Mouse (Mus musculus) kidney, embryonic 15.5 days (tissue): Measurements from ENCODE around the gene Slc7a4. TPM values are rescaled to one million over a fixed set of nuclear protein-coding genes. Genes with fewer than 3 reads are reported as not detected.
"Not testable (repeated sequence)": the region's sequence is repeated elsewhere in the genome, so short reads cannot be mapped to it uniquely, and the experiment has no call there.

Source experiments
- ATAC-seq: fragments of 200-750 bp; cut with Nextera tagmentation; replicated peaks from 2 replicates; pipeline ENCODE4 v1.8.0; 2017; ENCODE audit warnings: moderate TSS enrichment; ENCODE audit not compliant: low FRiP score
- H3K27ac ChIP-seq: fragments of 300-500 bp; sonication (generic); 2 replicates; pipeline ENCODE4 v1.5.1; 2015; ENCODE audit warnings: mild to moderate bottlenecking, inconsistent platforms
- H3K27me3 ChIP-seq: fragments of 300-500 bp; sonication (generic); 2 replicates; pipeline ENCODE4 v1.6.1; 2015; ENCODE audit warnings: inconsistent platforms
- H3K36me3 ChIP-seq: fragments of 300-500 bp; sonication (generic); 2 replicates; pipeline ENCODE4 v1.6.1; 2015; ENCODE audit warnings: inconsistent platforms
- H3K4me1 ChIP-seq: fragments of 300-500 bp; sonication (generic); 2 replicates; pipeline ENCODE4 v1.6.1; 2015; ENCODE audit warnings: inconsistent platforms
- H3K4me2 ChIP-seq: fragments of 300-500 bp; sonication (generic); 2 replicates; pipeline ENCODE4 v1.6.1; 2015; ENCODE audit warnings: moderate library complexity, mild to moderate bottlenecking, inconsistent platforms
- H3K4me3 ChIP-seq: fragments of 300-500 bp; sonication (generic); replicated peaks from 2 replicates; pipeline ENCODE4 v1.5.1; 2015; ENCODE audit warnings: mild to moderate bottlenecking, inconsistent platforms
- H3K9ac ChIP-seq: fragments of 300-500 bp; sonication (generic); 2 replicates; pipeline ENCODE4 v1.6.1; 2015; ENCODE audit warnings: mild to moderate bottlenecking, inconsistent platforms
- H3K9me3 ChIP-seq: fragments of 300-500 bp; sonication (generic); replicated peaks from 2 replicates; pipeline ENCODE4 v1.6.1; 2016; ENCODE audit warnings: inconsistent platforms
- WGBS: fragments of 180-500 bp; shearing (Covaris S2); methylation state at CpG from one replicate; pipeline ENCODE4 v1.1.7; 2015; ENCODE audit warnings: mixed read lengths; 5-methylcytosine and 5-hydroxymethylcytosine counted together
- polyA plus RNA-seq: library from polyadenylated mRNA; unstranded; fragments of >200 nt; fragmentation: Nextera tagmentation; extraction: Ambion mirVana; gene quantifications from 2 replicates; pipeline ENCODE4 v1.2.1, GENCODE M21; 2015

Gene Slc7a4
- 8.6 and 10.3 TPM in 2 replicates for polyA plus RNA-seq

DNA sequence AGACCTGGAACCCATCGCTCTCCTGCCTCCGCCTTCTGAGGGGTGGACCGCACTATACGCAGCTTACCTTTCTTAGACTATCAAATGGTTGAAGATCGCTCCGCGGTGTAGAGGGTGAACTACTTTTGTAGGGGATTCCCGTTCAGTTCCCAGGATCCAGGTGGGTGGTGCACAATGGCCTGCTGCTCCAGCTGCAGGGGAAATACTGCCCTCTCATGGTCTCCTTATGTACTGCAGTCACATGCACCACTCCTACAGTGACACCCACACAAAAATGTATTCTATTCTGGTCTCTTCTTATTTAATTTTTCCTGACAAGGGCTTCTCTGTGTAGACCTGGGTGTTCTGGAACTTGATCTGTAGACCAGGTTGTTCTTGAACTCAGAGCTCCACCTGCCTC, at the start of gene Slc7a4:
Gene Slc7a4, minus strand, starts transcription at position 151 of the 400 bp plus-strand sequence.
- Histone ChIP-seq H3K4me1 (no peaks in the 10 kb centered on the region), H3K9me3 (no peaks in the 10 kb centered on the region), H3K27ac (no peak within 1 kb of the TSS), H3K4me3 (no peak within 1 kb of the TSS), H3K4me2 (no peak within 1 kb of the TSS), H3K27me3 (peaks cover 3% of the 10 kb centered on the region), H3K36me3 (no peaks in the 10 kb centered on the region), H3K9ac (no peak within 1 kb of the TSS)
- WGBS = 14% methylated on average over 8 of the region's 8 CpGs
- no peak for ATAC-seq

DNA sequence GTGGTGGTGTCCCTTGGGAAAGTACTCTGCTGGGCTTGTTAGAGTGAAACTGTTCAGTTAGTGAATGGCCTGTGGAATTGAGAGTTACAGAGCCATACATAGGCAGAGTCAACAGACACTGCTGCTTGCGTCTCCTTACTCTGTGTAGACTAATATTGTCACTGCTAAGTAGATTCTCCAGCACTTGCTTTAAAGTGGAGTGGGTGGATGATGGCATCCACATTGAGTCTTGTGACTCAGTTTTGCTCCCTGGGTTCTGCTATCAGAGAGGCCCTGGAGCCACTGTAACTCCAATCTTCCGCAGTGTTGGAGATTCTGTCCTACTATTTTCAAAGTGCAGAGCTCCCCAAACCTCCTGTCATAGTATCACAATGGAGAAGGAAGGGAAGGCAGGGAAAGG, 49.6 kb upstream of the Slc7a4 start:
- Histone ChIP-seq H3K4me2 (no peak overlapping the region), H3K4me3 (no peak overlapping the region), H3K9ac (no peak overlapping the region), H3K36me3 (peaks cover 92% of the 10 kb centered on the region), H3K9me3 (no peaks in the 10 kb centered on the region), H3K4me1 (no peaks in the 10 kb centered on the region), H3K27ac (no peak overlapping the region), H3K27me3 (no peaks in the 10 kb centered on the region)
- ATAC-seq = no peak
- 95% methylated on average over 2 of the region's 2 CpGs for WGBS

DNA sequence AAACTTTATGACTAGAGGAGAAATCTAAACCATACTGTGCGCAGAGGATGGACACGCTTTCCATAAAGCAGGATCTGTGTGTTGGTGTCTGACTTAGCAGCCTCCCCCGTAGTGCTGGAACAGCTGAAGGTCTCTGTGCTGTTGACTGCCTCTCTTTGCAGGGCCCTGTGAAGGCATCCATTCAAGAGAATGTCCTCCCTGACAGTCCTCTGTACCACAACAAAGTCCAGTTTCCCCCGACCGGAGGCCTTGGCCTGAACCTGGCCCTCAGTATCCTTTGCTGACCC, 43.2 kb upstream of the Slc7a4 start:
- H3K4me1 ChIP-seq = no peaks in the 10 kb centered on the region
- WGBS = 96% methylated on average over 5 of the region's 5 CpGs
- H3K27me3 ChIP-seq = no peaks in the 10 kb centered on the region
- H3K27ac ChIP-seq = no peak overlapping the region
- no peak for ATAC-seq
- no peak overlapping the region for H3K4me2 ChIP-seq
- H3K4me3 ChIP-seq = no peak overlapping the region
- H3K9me3 ChIP-seq = no peaks in the 10 kb centered on the region
- H3K9ac ChIP-seq = no peak overlapping the region
- peaks cover 93% of the 10 kb centered on the region for H3K36me3 ChIP-seq

DNA sequence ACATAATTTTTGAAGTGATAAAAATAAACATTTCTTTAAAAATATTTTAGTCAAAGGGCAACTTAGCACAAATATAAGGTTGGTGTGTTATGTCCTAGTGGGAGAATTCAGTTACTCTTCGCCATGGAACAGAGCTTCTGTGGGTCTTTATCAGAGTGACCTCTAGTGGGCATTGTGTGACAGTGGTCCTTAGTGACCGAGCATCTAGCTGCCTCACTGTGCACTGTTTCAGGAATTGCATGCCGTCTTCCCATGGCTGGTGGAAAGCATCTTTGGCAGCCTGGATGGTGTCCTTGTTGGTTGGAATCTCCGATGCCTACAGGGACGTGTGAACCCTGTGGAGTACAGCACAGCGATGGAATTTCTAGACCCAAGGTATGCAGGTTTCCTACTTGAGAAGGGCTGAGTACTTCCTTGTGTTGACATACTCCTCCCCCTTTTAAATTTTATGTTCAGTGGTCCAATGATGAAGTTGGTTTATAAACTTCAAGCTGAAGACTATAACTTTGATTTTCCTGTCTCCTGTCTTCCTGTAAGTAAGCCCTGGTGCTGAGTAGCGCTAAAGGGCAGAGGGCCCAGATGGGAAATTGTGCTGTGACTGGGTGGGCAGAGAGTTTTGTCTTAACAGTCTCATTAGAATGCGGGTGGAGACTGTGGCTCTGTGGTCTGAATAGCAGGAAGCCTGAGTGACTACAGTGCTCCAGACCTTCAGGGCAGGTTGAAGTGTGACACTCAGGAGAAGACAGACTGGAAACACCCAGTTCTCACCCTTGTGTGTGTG, 42.7 kb upstream of the Slc7a4 start:
- no peak overlapping the region for H3K27ac ChIP-seq
- no peak overlapping the region for H3K9ac ChIP-seq
- 71% methylated on average over 8 of the region's 8 CpGs for WGBS
- ATAC-seq = peak; percentile 36; the same call in 1 of the 2 replicates
- no peaks in the 10 kb centered on the region for H3K27me3 ChIP-seq
- H3K9me3 ChIP-seq = no peaks in the 10 kb centered on the region
- no peak overlapping the region for H3K4me2 ChIP-seq
- peaks cover 89% of the 10 kb centered on the region for H3K36me3 ChIP-seq
- no peak overlapping the region for H3K4me3 ChIP-seq
- H3K4me1 ChIP-seq = no peaks in the 10 kb centered on the region

DNA sequence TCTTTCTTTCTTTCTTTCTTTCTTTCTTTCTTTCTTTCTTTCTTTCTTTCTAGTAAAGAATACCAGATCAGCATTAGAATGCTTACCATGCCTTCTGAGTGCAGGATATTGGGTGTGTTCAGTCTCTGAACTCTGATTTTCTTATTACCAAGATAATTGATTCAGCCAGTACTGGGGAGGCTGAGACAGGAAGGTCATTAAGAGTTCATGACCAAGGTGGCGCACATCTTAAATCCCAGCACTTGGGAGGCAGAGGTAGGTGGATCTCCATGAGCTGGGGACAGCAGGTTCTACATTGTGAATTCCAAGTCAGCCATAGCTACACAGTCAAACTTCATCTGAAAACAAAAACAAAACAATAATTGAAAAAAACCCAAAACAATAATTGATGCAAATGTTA, 38.9 kb upstream of the Slc7a4 start:
- H3K27ac ChIP-seq = no peak overlapping the region
- H3K9ac ChIP-seq = no peak overlapping the region
- no peaks in the 10 kb centered on the region for H3K9me3 ChIP-seq
- 89% methylated on average over 1 of the region's 1 CpGs for WGBS
- peaks cover 15% of the 10 kb centered on the region for H3K4me1 ChIP-seq
- H3K4me3 ChIP-seq = no peak overlapping the region
- no peaks in the 10 kb centered on the region for H3K27me3 ChIP-seq
- no peak for ATAC-seq
- H3K4me2 ChIP-seq = no peak overlapping the region
- H3K36me3 ChIP-seq = peaks cover 52% of the 10 kb centered on the region

DNA sequence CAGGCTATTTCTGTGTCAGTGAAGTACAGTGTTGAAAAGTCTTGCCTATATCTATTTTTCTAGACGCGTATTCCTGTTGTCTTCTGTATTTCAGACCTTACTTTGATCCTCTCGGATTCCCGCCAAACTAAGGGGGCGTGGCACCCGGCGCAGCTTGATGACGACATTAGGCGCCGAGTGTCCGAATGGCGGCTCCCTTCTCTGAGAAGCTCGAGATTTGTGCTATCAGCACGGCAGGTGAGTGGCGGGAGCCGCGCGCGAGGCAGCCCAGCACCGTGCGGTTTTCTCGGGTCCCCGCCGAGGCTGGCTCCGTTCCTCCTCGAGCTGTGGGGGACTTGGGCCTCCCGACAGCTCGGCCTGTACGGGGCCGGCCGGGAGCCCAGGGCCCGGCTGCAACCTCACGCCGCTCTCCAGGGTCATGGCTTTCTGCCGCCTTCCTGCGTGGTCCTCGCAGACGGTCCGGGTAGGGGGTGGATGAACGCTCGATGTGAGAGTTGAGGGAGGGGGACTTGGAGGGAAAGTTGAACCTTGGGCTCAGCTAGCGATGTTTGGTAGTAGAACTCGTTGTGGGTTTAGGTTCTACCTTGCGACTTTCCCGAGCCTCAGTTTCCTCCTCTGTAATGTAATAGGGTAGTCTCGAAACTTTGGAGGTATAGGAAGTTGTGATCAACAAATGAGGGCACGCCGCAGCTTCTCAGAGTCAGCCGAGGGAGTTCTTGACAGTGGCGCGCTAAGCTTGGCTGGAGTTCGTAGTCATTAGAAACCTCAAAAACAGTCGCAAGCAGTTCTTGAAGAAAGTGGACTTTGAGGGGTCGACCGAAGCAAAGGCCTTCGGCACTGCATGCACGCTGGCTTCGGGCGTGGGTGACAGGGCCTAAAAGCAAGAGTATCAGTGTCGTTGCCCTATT, 36.4 kb upstream of the Slc7a4 start, which contains the start of gene Smpd4:
Gene Smpd4, plus strand, starts transcription at position 157 of the 908 bp plus-strand sequence.
- H3K4me3 ChIP-seq = peak within 1 kb of the TSS; percentile 80
- 2% methylated on average over 60 of the region's 60 CpGs for WGBS
- H3K9me3 ChIP-seq = no peaks in the 10 kb centered on the region
- H3K36me3 ChIP-seq = peaks cover 31% of the 10 kb centered on the region
- H3K27me3 ChIP-seq = no peaks in the 10 kb centered on the region
- H3K4me2 ChIP-seq = peak within 1 kb of the TSS; percentile 82
- peak; percentile 77 for ATAC-seq
- H3K27ac ChIP-seq = peak within 1 kb of the TSS; percentile 54; the same call in 1 of the 2 replicates
- H3K4me1 ChIP-seq = peaks cover 15% of the 10 kb centered on the region
- peak within 1 kb of the TSS; percentile 92 for H3K9ac ChIP-seq

DNA sequence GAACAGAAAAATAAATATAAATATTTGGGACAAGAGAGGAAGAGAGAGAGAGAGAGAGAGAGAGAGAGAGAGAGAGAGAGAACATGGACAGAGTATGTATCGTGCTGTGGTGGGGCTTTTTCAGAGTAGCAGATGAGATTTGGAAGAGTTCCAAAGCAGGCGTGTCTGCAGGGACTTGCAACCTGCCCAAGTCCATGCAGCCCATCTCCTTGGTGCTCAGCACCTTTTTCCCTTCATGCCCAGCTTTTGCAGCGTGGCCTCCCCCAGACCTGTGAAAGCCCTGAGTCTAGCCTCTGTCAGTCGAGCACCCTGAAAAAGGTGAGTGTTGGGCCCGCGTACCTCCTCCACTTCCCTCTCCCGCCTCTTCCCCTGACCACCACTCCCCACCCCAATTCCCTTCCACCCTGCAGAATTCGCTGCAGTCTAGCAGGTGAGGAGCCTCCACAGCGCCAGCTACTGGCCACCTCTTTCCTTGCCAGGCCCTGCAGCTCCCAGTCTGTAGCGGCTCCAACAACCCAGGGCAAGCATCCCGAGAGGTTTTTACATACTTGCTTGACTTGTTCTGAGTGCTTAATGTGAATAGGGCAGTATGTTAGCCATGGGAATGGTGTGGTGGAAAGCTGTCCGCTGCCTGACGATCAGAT, 35.0 kb upstream of the Slc7a4 start:
- ATAC-seq = peak; percentile 60
- Histone ChIP-seq H3K4me2 (peak overlapping the region; percentile 51), H3K36me3 (peaks cover 18% of the 10 kb centered on the region), H3K27me3 (no peaks in the 10 kb centered on the region), H3K9ac (no peak overlapping the region), H3K4me3 (peak overlapping the region; percentile 11; the same call in 1 of the 2 replicates), H3K27ac (peak overlapping the region; percentile 54; the same call in 1 of the 2 replicates), H3K9me3 (no peaks in the 10 kb centered on the region), H3K4me1 (peaks cover 15% of the 10 kb centered on the region)
- WGBS = 12% methylated on average over 13 of the region's 13 CpGs

DNA sequence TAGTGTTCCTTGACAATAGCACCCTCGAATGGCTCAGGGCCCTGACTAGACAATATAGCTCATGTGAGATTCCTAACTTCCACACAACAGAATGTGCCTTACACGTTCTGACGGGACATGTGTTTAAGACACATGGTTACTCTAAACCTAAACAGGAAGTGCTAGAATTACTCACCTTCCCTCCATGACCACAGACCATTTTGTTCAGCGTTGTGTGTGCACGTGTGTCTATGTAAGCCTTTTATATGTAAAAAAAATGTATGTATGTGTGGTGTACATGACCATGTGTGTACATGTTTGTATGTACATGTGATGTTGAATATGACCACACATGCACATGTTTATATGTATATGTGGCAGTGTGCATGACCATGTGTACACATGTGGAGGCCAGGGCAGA, 33.2 kb upstream of the Slc7a4 start:
- Histone ChIP-seq H3K4me2 (no peak overlapping the region), H3K4me1 (peaks cover 15% of the 10 kb centered on the region), H3K36me3 (peaks cover under 1% of the 10 kb centered on the region; the same call in 1 of the 2 replicates), H3K27me3 (no peaks in the 10 kb centered on the region), H3K9ac (no peak overlapping the region), H3K4me3 (no peak overlapping the region), H3K27ac (no peak overlapping the region), H3K9me3 (no peaks in the 10 kb centered on the region)
- 81% methylated on average over 5 of the region's 5 CpGs for WGBS
- no peak for ATAC-seq

DNA sequence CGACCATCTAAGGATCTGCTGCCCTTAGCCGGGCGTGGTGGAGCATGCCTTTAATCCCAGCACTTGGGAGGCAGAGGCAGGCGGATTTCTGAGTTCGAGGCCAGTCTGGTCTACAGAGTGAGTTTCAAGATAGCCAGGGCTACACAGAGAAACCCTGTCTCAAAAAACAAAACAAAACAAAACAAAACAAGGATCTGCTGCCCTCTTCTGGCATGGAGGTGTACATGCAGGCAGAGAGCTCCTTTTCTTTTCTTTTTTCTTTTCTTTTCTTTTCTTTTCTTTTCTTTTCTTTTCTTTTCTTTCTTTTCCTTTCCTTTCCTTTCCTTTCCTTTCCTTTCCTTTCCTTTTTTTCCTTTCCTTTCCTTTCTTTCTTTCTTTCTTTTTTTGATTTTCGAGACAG, 31.7 kb upstream of the Slc7a4 start:
- not testable (repeated sequence) for H3K9ac ChIP-seq, ATAC-seq, H3K4me2 ChIP-seq, H3K4me1 ChIP-seq, H3K36me3 ChIP-seq, H3K27ac ChIP-seq, H3K9me3 ChIP-seq, H3K27me3 ChIP-seq, H3K4me3 ChIP-seq
- 96% methylated on average over 6 of the region's 6 CpGs for WGBS

DNA sequence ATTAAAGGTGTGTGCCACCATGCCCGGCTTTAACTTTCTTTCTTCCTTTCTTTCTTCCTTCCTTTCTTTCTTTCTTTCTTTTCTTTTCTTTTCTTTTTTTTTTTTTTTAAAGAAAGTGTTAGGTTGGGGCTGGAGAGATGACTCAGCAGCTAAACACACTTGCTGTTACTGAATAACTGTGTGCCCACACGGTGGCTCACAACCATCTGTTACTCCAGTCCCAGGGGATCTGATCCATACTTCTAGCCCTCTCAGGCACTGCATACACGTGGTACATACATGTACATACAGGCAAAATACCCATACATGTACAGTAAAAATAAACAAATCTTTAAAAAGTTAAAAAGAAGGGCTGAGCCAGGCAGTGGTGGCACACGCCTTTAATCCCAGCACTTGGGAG, 28.4 kb upstream of the Slc7a4 start:
- H3K4me2 ChIP-seq = no peak overlapping the region
- no peak overlapping the region for H3K9ac ChIP-seq
- H3K9me3 ChIP-seq = 0 out of 2 replicates have a peak, but pooled peaks cover 4% of the 10 kb centered on the region
- no peak for ATAC-seq
- H3K27me3 ChIP-seq = no peaks in the 10 kb centered on the region
- H3K4me3 ChIP-seq = no peak overlapping the region
- no peaks in the 10 kb centered on the region for H3K4me1 ChIP-seq
- no peaks in the 10 kb centered on the region for H3K36me3 ChIP-seq
- 73% methylated on average over 4 of the region's 4 CpGs for WGBS
- H3K27ac ChIP-seq = no peak overlapping the region

DNA sequence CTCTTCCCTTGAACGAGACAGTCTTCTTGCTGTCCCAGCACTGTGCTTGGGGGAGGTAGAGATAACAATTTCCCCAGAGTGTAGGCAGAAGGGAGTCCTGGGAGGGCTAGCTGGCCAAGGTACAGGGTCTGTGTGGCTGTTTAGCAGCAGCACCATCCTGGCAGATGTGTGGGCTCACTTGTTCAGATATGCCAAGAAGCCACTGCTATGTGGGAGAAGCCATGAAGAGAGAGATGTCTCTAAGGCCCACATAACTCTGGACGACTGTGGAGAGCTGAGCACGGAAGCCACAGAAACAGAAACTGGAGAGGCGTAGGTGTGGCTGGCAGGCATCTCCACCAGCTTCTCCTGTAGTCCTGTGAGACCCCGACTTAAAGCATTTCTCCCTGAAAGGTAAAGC, 22.7 kb upstream of the Slc7a4 start:
- no peaks in the 10 kb centered on the region for H3K36me3 ChIP-seq
- H3K9me3 ChIP-seq = 0 out of 2 replicates have a peak, but pooled peaks cover 4% of the 10 kb centered on the region
- H3K27ac ChIP-seq = no peak overlapping the region
- no peaks in the 10 kb centered on the region for H3K4me1 ChIP-seq
- no peak for ATAC-seq
- H3K9ac ChIP-seq = no peak overlapping the region
- H3K4me2 ChIP-seq = no peak overlapping the region
- H3K27me3 ChIP-seq = 0 out of 2 replicates have a peak, but pooled peaks cover 6% of the 10 kb centered on the region
- no peak overlapping the region for H3K4me3 ChIP-seq
- WGBS = 77% methylated on average over 5 of the region's 5 CpGs

DNA sequence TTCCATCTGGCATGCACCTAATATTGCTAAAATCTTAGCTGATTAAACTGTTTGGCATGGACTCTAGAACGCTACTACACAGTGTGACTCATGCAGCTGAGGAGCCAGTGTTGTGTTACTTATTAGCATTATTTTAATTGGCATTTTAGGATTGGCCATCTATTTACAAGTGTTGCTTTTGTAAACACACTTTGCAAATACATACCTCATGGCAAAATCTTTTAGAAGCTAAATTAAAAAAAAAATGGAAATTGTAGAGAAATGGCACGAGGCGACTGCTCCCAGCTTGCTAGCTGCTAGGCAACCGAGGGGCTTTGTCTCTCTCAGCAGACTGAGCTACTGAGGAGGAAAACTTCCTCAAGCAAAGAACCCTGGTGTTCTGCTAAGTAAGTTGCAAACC, 21.9 kb upstream of the Slc7a4 start:
- Histone ChIP-seq H3K4me3 (no peak overlapping the region), H3K27me3 (0 out of 2 replicates have a peak, but pooled peaks cover 6% of the 10 kb centered on the region), H3K27ac (no peak overlapping the region), H3K4me1 (no peaks in the 10 kb centered on the region), H3K9ac (no peak overlapping the region), H3K9me3 (0 out of 2 replicates have a peak, but pooled peaks cover 4% of the 10 kb centered on the region), H3K36me3 (no peaks in the 10 kb centered on the region), H3K4me2 (no peak overlapping the region)
- WGBS = 78% methylated on average over 4 of the region's 4 CpGs
- no peak for ATAC-seq
